ENCODE assay signal across 7 mouse cellular contexts in genomic region chr15:57408498-57408897, GRCm38 (mm10).
DNase-seq lines count a peak whose midpoint lies in the region; ATAC-seq and TF ChIP-seq lines count a peak whose summit lies in the region.

No protein-coding gene starts in this region.

- peak in 1 of 2 experiments; percentile 8 for DNase-seq in left cerebral cortex, adult 2 months (ENCODE audit: extremely low spot score in 1 of 2, low spot score in 2 of 2)
- DNase-seq in left cerebral cortex, postnatal 36 days (ENCODE audit: low spot score in 2 of 2): no peak
- DNase-seq in adipocyte (ENCODE audit: low spot score): peak; percentile 75
- peak; percentile 62 for DNase-seq in limb, embryonic 14.5 days (ENCODE audit: low spot score)

- H3K36me3 ChIP-seq in forebrain, embryonic 15.5 days: no peaks in the 10 kb centered on the region
- H3K36me3 ChIP-seq in limb, embryonic 14.5 days (ENCODE audit: control insufficient read depth, insufficient read depth, low read length): no peaks in the 10 kb centered on the region

- 46% methylated on average over 2 of the region's 2 CpGs for WGBS in forebrain, embryonic 15.5 days
- 44% methylated on average over 2 of the region's 2 CpGs for WGBS in limb, embryonic 14.5 days

- intact Hi-C loops in left cerebral cortex, adult 2 months (cut with DNase I): loop anchor here (1.0 to 5.0 kb wide), 3 partner anchors 711 to 1342 kb away; no protein-coding TSS in a partner anchor
- intact Hi-C loops in left cerebral cortex, postnatal 36 days (cut with DNase I): loop anchor here (5.0 kb wide), 3 partner anchors 711 to 1341 kb away; no protein-coding TSS in a partner anchor

- no peaks in the 10 kb centered on the region for H3K4me1 ChIP-seq in forebrain, embryonic 15.5 days
- H3K4me1 ChIP-seq in limb, embryonic 14.5 days (ENCODE audit: control insufficient read depth, insufficient read depth, low read length): no peaks in the 10 kb centered on the region

- no peaks in the 10 kb centered on the region for H3K9me3 ChIP-seq in forebrain, embryonic 15.5 days
- no peaks in the 10 kb centered on the region for H3K9me3 ChIP-seq in limb, embryonic 14.5 days (ENCODE audit: control insufficient read depth, low read length)

- TF ChIP-seq CTCF in left cerebral cortex, adult 2 months (IDR thresholded peaks at IDR 0.05): peak; percentile 55

- TF ChIP-seq POLR2A in limb, embryonic 14.5 days (IDR thresholded peaks at IDR 0.05; ENCODE audit: borderline replicate concordance, extremely low read depth, insufficient read depth, insufficient read length): no peak

- H3K9ac ChIP-seq in forebrain, embryonic 15.5 days (replicated peaks): no peak overlapping the region
- H3K9ac ChIP-seq in limb, embryonic 14.5 days (ENCODE audit: low read depth, low read length, severe bottlenecking): no peak overlapping the region

- no peak overlapping the region for H3K4me3 ChIP-seq in left cerebral cortex, adult 2 months
- H3K4me3 ChIP-seq in forebrain, embryonic 15.5 days: no peak overlapping the region
- H3K4me3 ChIP-seq in limb, embryonic 14.5 days (replicated peaks; ENCODE audit: low read length): no peak overlapping the region

- no peaks in the 10 kb centered on the region for H3K27me3 ChIP-seq in forebrain, embryonic 15.5 days
- no peaks in the 10 kb centered on the region for H3K27me3 ChIP-seq in limb, embryonic 14.5 days (ENCODE audit: control insufficient read depth, insufficient read depth, low read length)

- H3K27ac ChIP-seq in left cerebral cortex, adult 2 months: no peak overlapping the region
- H3K27ac ChIP-seq in forebrain, embryonic 15.5 days (replicated peaks): no peak overlapping the region
- no peak overlapping the region for H3K27ac ChIP-seq in limb, embryonic 14.5 days (replicated peaks; ENCODE audit: low read depth, low read length)

- H3K4me2 ChIP-seq in forebrain, embryonic 15.5 days (replicated peaks): no peak overlapping the region
- H3K4me2 ChIP-seq in limb, embryonic 14.5 days (replicated peaks; ENCODE audit: low read depth, low read length, severe bottlenecking): no peak overlapping the region

- peak; percentile 73 for ATAC-seq in forebrain, embryonic 15.5 days (replicated peaks)
- ATAC-seq in limb, embryonic 14.5 days (ENCODE audit: low FRiP score, low read depth): no peak
- no peak for ATAC-seq in monocyte, adult 5-6 weeks (replicated peaks; ENCODE audit: insufficient number of reproducible peaks, low FRiP score, low TSS enrichment, poor library complexity, severe bottlenecking)
- ATAC-seq in activated CD4-positive, CD25-positive, alpha-beta regulatory T cell, adult 4 months: no peak

Comparison
In these comparisons a context has a peak if more than half of its experiments do, and no peak if none do; other contexts are left out.
1. DNase-seq: peak in adipocyte (single experiment) and limb, embryonic 14.5 days (single experiment); none in left cerebral cortex, postnatal 36 days (0 of 2).